Mouse (Mus musculus): ENCODE measurements around the gene Ttll5. TPM values are rescaled to one million over a fixed set of nuclear protein-coding genes. Genes with fewer than 3 reads are reported as not detected.

Gene Ttll5
- total RNA-seq, 2 experiments from 2014 or later, result 13.2 to 15.8 TPM

DNA sequence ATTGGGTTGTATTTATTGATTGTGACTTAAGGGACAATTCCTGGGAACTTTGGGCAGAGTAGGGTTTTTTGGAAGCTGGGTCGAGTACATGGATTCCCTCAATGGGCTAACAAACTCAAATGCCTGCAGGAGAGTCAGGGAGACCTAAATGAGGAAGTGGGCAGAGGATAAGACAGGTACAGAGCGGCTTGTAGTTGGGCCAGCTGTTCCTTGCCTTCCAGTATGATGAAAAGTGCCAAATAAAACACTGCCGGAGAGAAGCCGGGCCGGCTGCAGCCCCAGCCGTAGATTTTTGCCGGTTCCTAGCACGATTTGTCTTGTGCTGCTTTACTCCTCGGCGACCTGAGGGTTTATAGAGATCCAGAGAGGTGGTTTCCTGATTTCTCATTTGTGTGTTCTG is 104.1 kb downstream of the Ttll5 start:
- no peak for DNase-seq

DNA sequence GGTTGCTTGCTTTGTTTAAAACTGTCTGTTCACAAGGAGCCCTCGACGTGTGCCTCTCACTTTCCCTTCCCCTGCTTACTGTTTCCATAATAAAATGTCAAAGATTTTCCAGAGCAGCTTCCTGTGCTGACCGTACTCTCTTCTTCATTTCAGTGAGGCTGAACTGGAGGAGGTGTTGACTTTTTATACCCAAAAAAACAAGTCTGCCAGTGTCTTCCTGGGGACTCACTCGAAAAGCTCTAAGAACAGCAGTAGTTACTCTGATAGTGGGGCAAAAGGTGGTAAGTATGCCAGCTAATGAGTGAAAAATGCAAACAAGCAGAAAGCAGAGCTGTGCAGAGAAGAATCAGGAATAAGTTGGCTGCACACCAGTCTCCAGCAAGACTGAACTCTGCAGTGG is 105.3 kb downstream of the Ttll5 start:
- DNase-seq, result no peak

DNA sequence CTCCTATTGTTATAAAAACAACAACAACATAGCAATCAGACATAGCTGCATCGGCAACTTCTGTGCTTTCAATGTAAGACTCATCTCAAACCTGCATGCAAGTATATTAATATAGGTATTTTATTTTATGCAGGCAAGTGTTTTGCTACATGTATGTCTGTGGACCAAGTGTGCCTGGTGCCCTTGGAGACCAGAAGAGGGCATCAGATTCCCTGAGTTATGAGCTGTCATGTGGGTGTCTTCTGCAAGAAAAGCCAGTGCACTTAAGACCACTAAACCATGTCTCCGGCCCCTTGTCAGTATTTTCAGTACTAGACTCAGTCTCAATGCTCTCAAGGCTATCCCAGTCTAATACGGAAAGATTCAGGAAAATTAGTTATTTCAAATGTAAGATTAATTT is 106.3 kb downstream of the Ttll5 start:
- DNase-seq, result no peak

DNA sequence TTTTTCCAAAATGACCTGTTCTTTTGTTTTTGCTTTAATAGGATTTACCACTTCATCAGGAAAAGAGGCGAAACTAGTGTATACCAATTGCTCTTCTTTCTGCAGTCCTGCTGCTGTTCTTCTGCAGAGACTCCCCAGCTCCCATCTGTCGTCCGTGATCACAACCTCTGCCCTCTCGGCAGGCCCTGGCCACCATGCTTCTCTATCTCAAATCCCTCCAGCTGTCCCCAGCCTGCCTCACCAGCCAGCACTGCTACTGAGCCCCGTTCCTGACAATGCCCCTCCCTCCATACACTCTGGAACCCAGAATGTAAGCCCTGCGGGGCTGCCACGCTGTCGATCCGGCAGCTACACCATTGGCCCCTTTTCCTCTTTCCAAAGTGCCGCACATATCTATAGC is 108.8 kb downstream of the Ttll5 start:
- DNase-seq, result no peak

DNA sequence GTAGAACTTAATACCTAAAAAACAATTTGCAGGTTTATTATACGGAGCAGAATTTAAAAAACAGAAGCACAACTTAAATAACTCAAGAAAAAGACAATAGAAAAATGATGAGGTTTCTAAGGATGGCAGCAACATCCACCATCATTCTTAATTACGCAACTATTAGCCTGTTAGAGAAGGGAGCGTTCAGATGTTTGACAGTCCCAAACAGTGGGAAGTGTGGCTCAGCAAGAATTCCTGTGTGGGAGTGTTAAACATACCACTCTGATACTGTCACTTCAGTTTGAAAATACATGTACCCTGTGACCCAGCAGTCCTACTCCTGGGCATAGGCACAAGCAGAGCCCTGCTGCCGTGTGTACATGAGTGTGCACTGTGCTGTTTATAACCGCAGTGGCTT is 112.9 kb downstream of the Ttll5 start:
- DNase-seq, result no peak

DNA sequence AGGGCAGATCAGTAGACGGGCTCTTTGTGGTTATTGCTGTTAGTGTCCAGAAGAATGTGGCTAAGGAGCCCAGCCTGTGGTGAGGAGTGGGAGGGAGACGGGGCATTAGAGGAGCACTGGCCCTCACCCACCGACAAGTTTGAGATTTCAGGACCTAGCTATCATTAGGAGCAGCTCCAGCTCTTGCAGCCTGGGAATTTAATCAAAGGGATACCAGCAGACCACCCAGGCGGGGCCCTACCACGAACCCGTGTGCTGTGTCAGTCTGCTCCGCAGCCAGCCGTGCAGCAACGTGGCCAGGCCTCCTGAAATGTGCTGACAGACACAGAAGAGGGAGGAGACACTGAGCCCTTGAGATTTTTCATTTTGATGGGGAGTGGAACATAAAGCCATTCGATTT is 119.0 kb downstream of the Ttll5 start:
- no peak for DNase-seq

DNA sequence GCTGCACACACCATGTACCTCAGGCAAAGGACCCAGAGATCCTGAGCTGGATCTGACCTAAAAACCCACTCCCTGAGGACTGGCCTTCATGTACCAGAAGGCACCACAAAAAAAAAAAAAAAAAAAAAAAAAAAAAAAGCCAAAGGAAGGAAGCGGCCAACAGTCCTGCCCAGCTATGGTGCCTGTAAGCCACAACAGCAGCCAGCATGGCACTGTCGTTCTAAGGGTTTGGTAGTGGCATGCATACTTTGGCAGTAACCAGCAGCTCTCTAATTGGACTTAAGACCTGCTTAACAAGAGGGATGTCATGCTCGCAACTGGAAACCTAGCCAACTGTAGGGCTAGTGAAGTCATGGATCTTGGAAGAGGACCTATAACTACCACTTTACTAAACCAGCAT is 120.0 kb downstream of the Ttll5 start:
- no peak for DNase-seq

DNA sequence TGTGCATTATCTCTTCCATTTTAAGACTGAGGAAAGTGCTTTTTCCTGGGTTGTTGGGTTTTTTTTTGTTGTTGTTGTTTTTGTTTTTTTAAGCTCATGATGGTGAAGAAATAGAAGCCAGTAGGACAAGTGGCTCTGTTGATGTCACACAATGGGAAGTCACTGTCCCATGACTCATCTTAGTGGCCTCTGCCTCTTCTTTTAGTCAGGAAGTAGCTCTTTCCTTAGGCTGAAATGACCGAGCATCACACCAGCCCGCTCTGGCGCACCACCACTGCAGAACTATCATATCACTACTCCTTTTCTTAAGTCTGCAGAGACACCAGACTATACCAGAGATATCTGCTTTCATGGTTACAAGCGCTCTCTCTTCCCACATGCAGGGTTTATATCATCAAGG is 122.7 kb downstream of the Ttll5 start:
- DNase-seq, result no peak

DNA sequence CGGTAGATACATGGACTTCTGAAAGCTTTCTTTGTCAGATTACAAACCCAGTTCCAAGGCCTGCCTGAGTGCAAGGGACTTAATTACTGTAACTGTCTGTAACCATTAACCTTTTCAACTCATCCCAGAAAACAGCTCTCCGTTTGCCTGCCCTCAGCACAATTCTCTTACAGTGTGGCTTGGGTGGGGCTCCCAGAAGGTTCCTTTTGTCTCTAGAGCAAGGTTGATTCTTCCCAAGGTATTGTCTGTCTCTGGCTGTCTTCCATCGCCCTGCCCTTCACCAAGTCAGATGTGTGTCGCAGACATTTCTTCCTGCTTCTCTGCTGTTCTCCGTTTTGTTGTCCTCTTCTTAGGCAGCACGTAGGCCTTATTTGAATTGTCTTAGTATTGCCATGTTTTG is 125.2 kb downstream of the Ttll5 start:
- DNase-seq, result no peak

DNA sequence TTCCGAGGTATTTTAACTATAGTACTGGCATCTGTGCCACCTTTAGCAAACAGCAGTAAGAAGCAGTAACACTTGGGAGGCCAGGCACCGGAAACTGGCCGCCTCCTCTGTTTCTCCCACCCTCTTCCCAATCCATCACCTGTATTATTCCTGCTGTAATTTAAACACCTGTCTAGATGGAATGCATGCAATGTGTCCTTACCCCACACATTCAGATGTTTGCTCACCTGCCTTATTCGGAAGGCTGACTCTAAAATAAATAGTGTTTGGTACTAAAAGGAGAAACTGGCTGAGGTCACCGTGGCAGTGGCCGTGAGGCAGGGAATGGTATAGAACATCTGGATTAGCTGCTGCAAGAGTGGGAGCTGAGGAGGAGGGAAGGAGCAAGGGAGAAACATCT is 125.9 kb downstream of the Ttll5 start:
- no peak for DNase-seq

DNA sequence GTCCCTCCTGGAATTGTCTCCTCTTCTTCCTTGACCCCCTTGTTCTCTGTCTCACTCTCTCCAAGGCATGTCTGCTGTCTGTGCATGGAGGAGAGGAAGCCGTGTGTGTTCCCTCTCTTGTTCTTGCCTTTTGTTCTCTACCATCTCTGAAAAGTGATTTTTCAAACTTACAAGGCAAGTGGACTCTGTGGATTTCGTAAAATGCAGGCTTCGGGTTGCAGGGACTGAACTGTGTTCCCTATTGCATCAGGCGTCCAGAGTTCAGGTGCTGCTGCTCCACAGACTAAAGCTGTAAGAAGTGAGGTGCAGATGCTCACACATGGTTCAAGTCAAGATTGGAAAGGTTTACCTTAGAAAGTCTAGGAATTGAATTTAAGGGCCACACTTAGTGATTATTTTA is 126.6 kb downstream of the Ttll5 start:
- DNase-seq, result no peak

DNA sequence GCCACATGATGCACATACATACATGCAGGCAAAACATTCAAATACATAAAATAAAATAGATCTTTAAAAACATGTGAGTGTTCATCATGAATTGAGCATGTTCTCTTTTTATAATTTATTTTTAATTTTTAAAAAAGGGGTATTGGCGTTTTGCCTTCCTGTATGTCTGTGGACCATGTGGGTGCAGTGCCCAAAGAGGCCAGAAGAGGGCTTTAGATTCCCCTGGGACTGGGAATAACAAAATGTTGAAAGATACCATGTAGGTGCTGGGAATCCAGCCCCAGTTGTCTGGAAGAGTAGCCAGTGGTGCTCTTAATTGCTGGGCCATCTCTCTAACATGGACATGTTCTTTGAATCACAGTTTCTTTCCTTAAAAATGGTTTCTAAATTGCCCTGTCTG is 127.4 kb downstream of the Ttll5 start:
- no peak for DNase-seq

DNA sequence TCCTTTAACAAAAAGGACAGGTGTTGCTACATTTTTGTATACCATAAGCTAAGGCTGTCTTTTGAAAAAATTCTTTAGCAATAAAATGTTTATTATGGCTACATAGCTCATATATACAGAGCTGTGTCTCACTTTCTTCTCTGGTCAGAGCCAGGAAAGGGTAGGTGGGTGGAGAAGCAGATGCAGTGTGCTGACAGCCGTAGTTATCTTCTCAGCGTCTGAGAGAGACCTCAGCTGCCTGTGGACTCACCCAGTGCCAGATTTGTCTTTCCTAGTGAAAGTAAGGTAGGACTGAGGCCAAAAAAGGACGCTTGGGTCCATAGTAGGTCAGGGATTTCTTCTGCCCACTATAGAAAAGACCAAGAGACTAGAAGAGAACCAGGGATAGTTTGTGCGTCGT is 127.9 kb downstream of the Ttll5 start:
- no peak for DNase-seq

DNA sequence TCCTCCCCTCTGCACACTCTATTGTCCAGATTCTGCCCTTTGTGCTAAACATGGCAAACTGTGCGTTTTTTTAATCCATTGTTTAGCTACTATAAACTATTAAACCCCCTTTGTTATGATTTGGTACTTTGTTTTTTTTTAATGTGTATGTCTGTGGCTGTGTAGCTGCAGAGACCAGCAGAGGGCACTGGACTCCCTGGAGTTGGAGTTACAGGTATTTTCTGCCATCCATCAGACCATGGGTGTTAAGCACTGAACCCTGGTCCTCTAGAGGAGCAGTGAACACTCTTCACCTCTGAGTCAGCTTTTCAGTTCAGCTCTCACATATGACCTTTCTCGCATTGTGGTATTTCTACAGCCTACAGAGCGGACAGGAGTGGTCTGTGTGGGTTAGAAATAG is 129.7 kb downstream of the Ttll5 start:
- no peak for DNase-seq

DNA sequence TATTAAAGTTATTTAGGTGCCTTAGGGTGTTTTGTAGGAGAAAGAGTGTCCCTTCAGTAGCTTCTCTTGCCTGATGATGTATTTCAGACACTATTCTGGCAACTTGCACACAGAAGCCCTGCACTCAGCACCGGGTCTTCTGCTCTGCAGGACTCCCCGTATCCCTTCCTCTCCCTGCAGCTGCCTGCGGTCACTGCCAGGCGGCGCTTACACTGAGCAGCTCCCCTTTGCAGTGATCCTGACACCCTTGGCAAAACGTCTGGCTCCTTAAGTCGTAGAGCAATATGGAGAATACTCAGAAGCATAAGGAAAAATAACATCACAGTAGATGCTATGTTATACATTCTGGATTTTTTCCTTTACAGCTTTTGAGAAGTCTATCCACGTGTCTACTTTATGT is 130.6 kb downstream of the Ttll5 start:
- no peak for DNase-seq

DNA sequence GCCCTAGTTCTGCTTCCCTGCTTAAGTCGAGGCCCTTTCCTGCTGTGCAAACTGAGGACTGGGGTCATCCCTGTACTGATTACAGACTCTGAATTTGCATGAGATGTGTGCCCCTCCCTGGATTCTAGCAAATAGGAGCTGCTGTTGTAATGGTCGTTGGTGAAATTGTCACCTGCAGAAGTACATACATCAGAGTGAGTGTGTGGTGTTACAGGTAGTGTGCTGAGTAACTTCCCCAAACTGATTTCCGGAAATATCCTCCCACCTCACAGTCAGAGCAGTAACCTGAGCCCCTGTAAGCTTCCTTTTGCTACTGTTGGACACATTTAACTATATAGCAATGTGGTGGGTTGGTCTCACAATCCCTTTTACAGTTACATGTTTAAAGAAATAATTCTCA is 131.2 kb downstream of the Ttll5 start:
- DNase-seq, result no peak

DNA sequence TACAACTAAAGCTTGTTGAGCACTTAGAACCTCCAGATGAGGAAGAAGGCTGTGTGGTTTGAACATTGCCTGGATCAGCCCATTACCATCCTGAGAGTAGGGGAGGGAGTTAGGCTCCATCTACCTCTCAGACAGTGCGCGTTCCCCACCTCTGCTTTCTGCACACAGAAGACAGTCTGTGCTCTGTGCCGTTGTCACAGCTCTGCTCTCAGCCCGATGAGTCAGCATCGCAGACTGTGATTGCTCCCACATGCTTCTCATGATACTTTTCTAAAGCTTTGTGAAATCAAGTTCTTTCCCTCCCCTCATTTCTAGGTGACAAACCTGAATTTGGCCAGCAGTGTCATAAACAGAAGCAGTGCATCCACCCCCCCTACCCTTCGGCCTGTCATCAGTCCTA is 131.8 kb downstream of the Ttll5 start:
- no peak for DNase-seq

DNA sequence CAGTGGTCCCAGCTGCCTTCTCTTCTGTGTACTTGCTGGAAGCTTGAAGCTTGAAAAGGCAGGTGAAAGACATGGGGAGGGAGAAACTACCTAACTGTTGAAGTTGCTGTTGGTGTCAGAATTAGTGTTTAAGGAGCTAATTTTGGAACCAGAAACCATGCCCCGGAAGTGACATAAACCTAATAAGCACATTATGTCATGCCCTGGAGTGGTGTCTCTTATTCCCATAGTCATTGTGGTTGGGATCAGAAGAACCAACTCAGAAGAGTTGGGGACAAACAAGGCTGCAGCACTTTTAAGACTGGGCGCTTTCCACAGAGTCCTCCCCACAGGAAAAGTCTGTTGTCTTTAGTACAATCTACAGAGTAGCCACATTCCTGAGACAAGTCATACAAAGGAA is 134.0 kb downstream of the Ttll5 start:
- no peak for DNase-seq

DNA sequence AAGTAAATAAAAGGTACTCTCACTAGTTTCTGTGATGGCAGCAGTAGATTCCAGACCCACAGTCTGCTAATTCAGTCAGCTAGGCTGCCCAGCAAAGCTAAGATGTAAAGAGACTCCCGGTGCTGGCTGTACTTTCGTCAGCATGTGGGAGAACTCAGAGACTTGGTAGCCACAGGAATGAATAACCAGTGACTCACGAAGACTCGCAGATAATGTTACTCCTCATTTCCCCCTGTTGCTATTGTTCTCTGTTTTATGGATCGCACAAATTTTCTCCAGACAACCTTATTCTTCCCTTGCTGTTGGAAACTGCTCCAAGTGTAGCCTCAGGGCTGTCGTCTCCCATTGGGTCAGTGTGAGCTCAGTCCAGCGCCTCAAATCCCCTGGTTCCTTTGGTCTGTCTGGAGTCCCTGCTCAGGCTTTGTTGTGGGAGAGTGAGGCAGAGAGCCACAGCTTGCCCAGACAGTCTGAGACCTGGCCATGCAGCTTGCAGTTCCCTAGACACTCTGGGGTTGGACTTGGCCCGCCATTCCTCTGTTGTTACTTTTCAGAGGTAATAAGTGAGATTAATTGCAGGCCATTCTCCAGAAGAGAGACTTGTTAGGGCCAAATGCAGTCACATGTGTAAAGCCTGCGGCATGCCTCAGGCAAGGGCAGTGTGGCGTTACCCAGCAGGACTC is 135.5 kb downstream of the Ttll5 start:
- no peak for DNase-seq

DNA sequence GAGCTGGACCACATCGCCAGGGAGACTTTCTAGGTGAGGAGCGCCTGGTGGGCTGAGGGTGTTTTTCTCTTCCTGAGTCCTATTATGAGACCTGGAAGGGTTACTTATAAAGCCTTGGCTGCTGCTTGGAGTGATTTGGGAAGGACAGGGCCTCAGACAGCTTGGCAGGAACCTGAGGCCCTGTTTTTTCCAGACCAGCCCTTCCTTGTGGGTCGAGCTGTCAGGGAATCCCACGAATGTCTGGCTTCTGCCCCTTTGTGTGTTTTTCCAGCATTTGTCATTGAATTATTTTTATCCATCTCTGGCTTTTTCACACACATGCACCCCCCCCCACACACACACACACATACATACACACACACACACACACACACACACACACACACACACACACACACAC is 136.2 kb downstream of the Ttll5 start:
- no peak for DNase-seq

DNA sequence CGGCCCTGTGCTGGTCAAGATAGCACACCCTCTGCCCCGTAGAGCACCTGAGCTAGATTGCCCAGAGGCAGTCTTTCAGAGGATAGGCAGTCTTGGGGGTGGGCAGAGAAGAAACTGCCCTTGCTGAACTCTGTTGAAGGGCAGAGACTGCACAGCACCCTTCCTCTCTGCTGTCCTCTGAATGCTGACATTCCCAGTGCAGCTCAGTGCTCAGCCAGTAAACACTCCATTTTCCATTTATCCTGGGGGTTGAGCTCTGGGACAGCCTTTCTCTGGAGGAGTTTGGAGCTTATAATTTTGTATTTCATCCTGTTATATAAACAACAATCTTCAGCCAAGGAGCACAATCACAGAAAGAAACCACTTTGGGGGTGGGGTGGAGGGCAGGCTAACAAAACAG is 138.7 kb downstream of the Ttll5 start:
- DNase-seq, result no peak

DNA sequence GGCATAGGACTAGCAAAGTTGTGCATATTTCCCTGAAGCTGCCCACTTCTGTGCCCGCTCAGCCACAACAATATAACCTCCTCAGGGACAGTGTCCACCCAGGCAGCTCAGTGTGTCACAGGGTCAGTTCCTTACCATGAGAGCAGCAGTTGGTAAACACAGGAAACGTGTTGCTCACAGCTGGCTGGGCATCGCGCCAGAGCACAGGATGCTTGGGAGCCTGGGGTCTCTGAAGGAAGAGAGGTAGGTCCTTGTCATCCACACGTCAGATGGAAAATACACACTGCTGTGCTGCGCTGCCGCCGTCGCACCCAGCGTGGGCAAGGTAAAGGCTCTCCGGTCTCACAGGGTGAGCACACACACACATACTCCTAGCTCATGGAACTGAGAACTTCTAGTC is 139.2 kb downstream of the Ttll5 start:
- DNase-seq, result peak in 1 of 2 experiments; percentile 53

DNA sequence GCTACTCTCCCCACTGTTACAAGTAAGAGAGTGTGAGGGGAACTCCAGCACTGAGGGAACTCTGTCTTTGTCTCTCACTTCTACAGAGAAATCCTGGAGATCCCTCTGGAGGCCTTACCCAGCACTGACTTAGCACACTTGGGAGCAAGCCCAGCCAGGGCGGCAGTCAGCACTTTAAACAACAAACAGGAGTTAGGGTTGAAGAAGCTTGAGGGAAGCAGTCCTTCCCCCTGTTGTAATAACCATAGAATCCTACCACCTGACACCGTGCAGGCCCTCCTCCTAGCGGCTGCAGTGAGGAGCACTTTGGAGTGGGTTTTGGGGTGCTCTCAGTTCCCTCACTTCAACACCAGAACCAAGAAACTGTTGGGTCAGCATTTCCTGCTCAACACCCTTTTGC is 140.0 kb downstream of the Ttll5 start:
- no peak for DNase-seq

DNA sequence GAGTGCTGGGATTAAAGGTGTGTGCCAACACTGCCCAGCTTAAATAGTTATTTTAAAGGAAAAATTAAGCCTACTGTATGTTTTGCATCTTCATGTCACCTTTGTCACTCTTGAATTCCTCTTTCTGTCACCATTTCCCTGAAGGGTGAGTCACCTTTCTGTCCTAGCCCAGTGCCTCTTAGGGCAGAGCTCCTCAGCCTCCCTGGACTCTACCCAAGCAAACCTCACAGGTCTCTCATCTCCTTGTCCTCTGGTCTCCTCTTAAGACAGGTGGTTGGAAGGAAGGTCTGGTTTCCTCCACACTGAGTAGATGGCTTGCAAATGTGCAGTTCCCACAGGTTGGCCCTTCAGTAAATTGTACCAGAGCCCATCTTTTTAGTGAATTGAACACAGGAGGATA is 143.4 kb downstream of the Ttll5 start:
- DNase-seq, result no peak

DNA sequence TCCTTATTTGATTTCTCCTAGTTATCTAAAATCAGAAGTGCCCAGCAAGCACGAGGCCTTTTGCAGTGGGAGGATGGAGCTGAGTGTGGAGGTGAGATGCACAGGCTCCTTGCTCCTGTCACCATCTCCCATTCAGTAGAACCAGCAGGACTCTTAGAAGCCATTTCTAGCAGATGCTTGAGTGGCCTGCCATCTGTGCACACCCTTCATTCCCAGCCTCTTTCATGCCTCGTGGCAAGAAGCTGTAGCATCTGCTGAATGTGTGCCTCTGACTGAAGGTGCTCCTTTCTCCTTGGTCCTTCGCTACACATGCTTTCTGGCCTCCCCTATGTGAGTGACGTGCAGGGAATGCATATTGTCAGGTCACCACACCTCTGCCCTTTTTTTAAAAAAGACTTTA is 143.9 kb downstream of the Ttll5 start:
- DNase-seq, result no peak

Data from heart, adult 18-20 months (tissue).